Mouse (Mus musculus) lung, postnatal 36 days (tissue): Measurements from ENCODE around the gene Macrod1.
A peak's percentile ranks its signal among the peaks of the same experiment; 100 is the strongest.

Experiments used
- DNase-seq: peaks from one replicate; pipeline ENCODE4 v3.0.0; 2022; ENCODE audit warnings: mixed read lengths

Gene Macrod1

GRCm38 (mm10) chr19:7172051-7172866, 115.6 kb downstream of the Macrod1 start:
- DNase-seq = peak; percentile 57

- DNase-seq = no peak
These were observed 119.6 kb downstream of the Macrod1 start for GRCm38 (mm10) chr19:7176041-7176696.

- DNase-seq = no peak
These were observed 121.3 kb downstream of the Macrod1 start for GRCm38 (mm10) chr19:7177804-7178511.

GRCm38 (mm10) chr19:7178841-7179452, 122.3 kb downstream of the Macrod1 start:
- DNase-seq = no peak

DNA sequence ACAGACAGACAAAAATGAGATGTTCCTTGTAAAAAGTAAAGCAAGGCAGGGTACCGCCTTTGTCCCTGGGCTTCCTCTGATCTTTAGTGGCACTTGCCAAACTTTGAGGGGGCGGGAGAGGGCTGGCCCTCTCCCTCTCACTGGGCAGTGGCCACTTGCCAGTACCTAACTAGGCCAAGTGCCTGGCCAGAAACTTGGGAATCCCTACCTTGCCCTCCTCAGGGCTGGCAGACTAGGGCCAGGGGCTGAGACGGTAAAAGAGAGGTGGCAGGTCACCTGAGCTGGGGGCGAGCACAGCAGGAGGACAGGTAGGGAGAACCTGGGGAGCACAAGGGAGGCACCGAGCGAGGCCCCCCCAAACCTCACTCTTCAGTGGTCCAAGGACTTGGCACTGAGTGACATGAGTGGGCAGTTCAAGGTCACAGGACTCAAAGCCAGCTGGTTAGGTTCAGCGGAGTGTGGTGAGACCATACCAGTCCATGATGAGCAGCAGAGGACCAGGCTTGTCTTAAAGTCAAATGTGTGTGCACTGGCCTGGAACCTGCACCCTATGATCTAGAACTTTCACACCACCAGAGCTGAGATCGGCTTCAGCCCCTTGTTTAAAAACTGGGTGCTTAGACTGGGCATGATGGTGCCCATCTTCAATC, 124.3 kb downstream of the Macrod1 start:
- DNase-seq = peak; percentile 48

- DNase-seq = no peak
These were observed 124.9 kb downstream of the Macrod1 start for GRCm38 (mm10) chr19:7181496-7181895.

DNA sequence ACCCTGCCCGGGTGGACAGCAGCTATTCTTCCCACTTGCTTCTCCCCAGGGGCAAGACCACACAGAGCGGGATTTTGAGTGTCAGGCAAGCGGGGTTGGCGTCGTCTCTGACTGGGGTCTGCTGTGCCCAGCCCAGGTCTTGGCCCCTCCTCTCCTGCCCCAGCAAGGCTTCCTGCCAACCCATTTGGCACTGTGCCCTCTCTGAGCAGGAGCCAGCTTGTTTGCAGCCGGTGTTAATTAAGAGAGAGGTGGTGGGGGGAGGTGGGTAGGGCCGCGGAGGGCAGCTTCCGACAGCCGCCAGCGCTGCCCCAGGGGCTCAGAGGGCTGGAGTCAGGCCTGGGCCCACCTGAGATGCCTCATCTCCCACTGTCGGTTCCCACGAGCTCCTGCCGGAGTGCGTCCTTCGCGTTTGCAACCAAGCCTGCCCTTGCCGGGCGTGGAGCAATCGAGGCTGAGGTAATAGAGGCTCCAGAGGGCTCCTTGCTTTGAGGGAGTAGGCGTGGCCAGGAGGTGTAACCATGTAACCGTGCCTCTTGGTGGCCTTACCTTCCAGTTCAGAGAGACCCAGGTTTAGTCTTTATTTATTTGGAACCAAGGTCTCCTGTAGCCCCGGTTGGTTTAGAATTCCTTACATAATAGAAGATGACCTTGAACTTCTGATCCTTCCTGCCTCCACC, 125.8 kb downstream of the Macrod1 start:
- DNase-seq = peak; percentile 70

DNA sequence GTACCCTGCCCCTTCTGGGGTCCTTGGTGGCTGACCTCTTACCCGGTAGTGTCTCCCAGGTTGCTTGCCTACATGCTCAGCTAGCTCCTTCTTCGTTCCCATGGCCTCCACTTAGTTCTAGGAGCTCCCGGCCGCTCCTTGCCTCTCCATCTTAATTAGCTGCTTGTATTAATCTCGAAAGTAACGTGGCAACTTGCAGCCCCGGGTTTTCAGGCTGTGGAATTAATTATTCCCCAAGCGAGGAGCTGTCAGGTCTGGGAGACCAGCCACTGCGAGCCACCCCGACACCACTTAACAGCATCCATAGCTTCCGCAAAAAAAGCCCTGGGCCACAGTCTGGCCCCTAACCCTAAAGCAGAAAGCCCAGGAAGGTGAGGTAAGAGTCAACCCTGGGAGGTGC, 126.8 kb downstream of the Macrod1 start:
- DNase-seq = no peak

DNA sequence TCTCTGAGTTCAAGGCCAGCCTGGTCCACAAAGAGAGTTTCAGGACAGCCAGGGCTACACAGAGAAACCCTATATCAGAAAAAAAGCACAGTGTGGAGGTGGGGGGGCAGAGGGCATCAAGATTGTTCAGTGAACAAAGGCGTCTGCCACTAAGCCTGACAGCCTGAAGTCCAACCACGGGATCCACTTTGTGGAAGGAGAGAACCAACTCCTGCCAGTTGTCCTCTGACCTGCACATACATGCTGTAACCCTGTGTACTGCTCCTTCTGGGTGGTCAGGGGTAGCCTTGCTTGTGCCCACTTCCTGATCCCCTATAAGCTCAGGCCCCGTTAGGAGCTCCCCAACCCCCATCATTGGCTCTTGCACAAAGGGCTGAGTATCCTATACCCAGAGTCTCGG, 128.4 kb downstream of the Macrod1 start:
- DNase-seq = no peak

- no peak for DNase-seq
These were observed 129.2 kb downstream of the Macrod1 start for GRCm38 (mm10) chr19:7185715-7186291.

- no peak for DNase-seq
These were observed 130.5 kb downstream of the Macrod1 start for GRCm38 (mm10) chr19:7187157-7187556.

DNA sequence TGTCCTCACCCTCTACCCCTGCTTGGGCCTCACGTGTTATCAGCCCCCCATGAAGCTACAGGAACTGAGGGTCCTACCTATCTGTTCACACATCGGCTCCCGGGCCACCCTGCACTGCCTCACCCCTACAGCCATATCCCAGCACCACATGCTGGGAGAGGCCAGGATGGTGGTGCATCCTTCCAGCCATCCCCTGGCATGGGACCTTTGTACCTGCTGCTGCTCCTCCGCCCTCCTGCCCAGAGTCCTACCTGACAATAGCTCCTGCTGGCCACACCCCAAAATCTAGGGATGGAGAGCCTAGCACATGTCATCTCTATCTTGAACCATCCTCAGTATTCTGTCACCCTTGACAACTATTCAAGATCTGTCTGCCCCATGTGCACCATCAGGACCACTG, 132.4 kb downstream of the Macrod1 start:
- DNase-seq = no peak

DNA sequence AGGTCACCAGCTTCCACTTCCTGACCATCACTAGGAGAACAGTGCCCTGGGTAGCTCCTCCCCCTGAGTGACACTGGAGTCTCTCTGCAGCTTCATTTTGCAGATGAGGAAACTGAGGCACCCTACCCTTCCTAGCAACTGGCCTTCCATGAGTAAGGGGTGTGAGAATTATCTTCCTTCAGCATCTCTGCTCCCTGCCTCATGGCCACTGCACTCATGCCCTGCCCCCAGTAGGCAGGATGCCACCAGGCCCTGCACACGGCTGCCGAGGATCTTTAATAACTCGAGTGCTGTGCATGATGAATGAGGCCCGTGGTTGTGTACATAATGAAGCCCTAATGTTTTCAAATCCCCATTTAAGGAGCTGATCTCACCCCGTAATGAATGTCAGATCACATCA, 134.4 kb downstream of the Macrod1 start:
- no peak for DNase-seq

- no peak for DNase-seq
These were observed 135.0 kb downstream of the Macrod1 start for GRCm38 (mm10) chr19:7191639-7192038.

- no peak for DNase-seq
These were observed 136.0 kb downstream of the Macrod1 start for GRCm38 (mm10) chr19:7192561-7192967.

- peak; percentile 64 for DNase-seq
These were observed 139.5 kb downstream of the Macrod1 start for GRCm38 (mm10) chr19:7195900-7196728.

DNA sequence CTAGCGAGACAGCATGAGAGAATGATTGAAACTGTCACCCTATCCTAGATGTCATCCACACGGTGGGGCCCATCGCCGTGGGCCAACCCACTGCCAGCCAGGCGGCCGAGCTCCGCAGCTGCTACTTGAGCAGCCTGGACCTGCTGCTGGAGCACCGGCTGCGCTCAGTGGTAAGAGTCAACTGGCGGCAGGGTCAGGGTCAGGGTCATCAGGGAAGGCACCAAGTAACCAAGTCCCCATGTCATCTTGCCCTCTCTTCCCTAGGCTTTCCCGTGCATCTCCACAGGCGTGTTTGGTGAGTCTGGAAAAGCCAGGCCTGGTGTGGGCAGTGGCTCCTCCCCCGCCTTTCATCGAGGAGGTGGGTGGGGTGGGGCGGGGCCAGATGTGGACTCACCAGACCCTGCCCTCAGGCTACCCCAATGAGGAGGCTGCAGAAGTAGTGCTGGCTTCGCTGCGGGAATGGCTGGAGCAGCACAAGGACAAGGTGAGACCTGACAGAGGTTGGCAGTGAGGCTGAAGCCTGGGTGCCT, 140.2 kb downstream of the Macrod1 start:
- DNase-seq = peak; percentile 21

GRCm38 (mm10) chr19:7197445-7197844, 140.8 kb downstream of the Macrod1 start:
- no peak for DNase-seq

- DNase-seq = no peak
These were observed 142.5 kb downstream of the Macrod1 start for GRCm38 (mm10) chr19:7199089-7199488.

DNA sequence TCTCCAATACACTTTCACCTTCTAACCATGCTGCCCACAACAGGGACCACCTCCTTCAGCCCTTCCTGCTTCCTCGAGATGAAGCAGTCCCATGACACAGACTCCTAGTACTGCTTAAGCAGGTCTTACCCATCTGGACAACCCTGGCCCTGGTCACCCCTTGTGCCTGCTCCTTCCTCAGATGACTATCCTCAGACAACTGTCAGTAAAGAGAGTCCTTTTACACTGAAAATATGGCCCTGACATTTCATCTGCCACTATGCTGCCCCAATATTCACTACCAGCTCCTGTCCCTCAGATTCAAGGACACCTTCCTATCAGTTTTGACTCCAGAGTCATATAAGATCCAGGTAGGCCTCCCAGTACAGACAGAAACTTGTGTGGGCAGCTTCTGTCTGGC, 143.8 kb downstream of the Macrod1 start:
- no peak for DNase-seq

- DNase-seq = no peak
These were observed 148.3 kb downstream of the Macrod1 start for GRCm38 (mm10) chr19:7204898-7205297.
